In the genomic region with DNA sequence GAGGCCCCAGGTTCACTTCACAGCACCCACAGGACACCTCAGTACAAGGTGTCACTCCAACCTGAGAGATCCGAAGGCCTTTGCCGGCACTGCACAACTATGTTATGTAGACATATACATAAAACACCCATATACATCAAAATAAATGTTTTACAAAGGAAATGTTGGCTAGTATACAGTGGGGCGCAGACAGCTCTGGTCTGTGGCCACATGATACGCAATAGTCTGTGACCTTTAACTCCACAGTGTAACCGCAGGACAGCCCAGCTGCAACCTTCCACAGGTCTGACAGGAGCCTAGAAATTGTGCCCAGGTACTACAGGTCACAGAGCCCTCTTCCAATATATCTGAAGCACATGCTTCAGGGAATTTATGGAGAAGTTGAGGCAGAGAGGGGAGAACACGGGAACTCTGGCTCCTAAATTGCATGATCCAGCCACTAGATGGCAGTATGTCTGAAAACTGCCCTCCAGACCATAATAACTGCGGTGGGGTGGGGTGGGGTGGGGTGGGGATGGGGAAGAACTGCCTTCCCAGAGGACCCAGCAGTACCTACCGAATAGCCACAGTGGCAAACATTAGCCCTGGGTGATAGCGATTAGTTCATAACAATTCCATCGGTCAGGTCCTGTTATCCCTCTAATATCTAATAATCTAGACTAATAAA, we compare ENCODE assay signal across 14 mouse cellular contexts. TPM values are rescaled to one million over a fixed set of nuclear protein-coding genes. Genes with fewer than 3 reads are reported as not detected.
A peak's percentile ranks its signal among the peaks of the same experiment; 100 is the strongest.
DNase-seq lines count a peak whose midpoint lies in the region; ATAC-seq and TF ChIP-seq lines count a peak whose summit lies in the region.
"Had no signal": no experiment of that assay in that cellular context is flagged by ENCODE, and none has a peak within 500 bp of the region (broad histone marks: within the 10 kb centered on the region; RNA-seq: fewer than 3 reads in every experiment).

No protein-coding gene starts in this region.

- TF ChIP-seq CTCF in gastrocnemius, adult 2 months (IDR thresholded peaks at IDR 0.05): peak; percentile 61
- TF ChIP-seq CTCF in lung, embryonic 14.5 days (IDR thresholded peaks at IDR 0.05; ENCODE audit: low read depth): peak; percentile 45
- TF ChIP-seq CTCF in bone marrow, adult 2 months (IDR thresholded peaks at IDR 0.05; ENCODE audit: control insufficient read depth, insufficient read depth, low read length): 0 out of 2 replicates have a peak, but pooled peaks have one; percentile 13

- no peaks in the 10 kb centered on the region for H3K36me3 ChIP-seq in lung, embryonic 14.5 days (ENCODE audit: insufficient read depth)
- H3K36me3 ChIP-seq: G1E had no signal

- H3K9me3 ChIP-seq in lung, embryonic 14.5 days (ENCODE audit: low read depth, low read length): no peaks in the 10 kb centered on the region
- H3K9me3 ChIP-seq: embryonic facial prominence, embryonic 12.5 days; G1E had no signal

- H3K27me3 ChIP-seq in lung, embryonic 14.5 days (ENCODE audit: insufficient read depth, low read length): no peaks in the 10 kb centered on the region
- H3K27me3 ChIP-seq: embryonic facial prominence, embryonic 12.5 days had no signal

- no peak overlapping the region for H3K9ac ChIP-seq in lung, embryonic 14.5 days
- H3K9ac ChIP-seq: embryonic facial prominence, embryonic 12.5 days had no signal

- no peak overlapping the region for H3K4me3 ChIP-seq in gastrocnemius, adult 2 months
- no peak overlapping the region for H3K4me3 ChIP-seq in lung, embryonic 14.5 days (ENCODE audit: low read depth, low read length)
- no peak overlapping the region for H3K4me3 ChIP-seq in bone marrow, adult 2 months (replicated peaks; ENCODE audit: control insufficient read depth, low read depth, low read length)
- H3K4me3 ChIP-seq: embryonic facial prominence, embryonic 12.5 days had no signal

- no peak for ATAC-seq in lung, embryonic 14.5 days (ENCODE audit: insufficient read depth)

- no peak overlapping the region for H3K27ac ChIP-seq in gastrocnemius, adult 2 months
- H3K27ac ChIP-seq in lung, embryonic 14.5 days (ENCODE audit: low read depth): no peak overlapping the region
- H3K27ac ChIP-seq in bone marrow, adult 2 months (ENCODE audit: control insufficient read depth, insufficient read depth, low read depth, low read length, poor library complexity): no peak overlapping the region
- H3K27ac ChIP-seq: embryonic facial prominence, embryonic 12.5 days had no signal

- H3K4me1 ChIP-seq in lung, embryonic 14.5 days (ENCODE audit: insufficient read depth): no peaks in the 10 kb centered on the region
- H3K4me1 ChIP-seq in bone marrow, adult 2 months (ENCODE audit: control insufficient read depth, insufficient read depth, low read length): no peaks in the 10 kb centered on the region
- H3K4me1 ChIP-seq: embryonic facial prominence, embryonic 12.5 days had no signal

- no peak for TF ChIP-seq POLR2A in bone marrow, adult 2 months (IDR thresholded peaks at IDR 0.05; ENCODE audit: borderline replicate concordance, control insufficient read depth, low read depth, low read length)

- WGBS in lung, embryonic 14.5 days: 67% methylated on average over 10 of the region's 10 CpGs
- WGBS in bone marrow, adult 2 months: 63% methylated on average over 10 of the region's 10 CpGs

- no peak overlapping the region for H3K4me2 ChIP-seq in lung, embryonic 14.5 days
- H3K4me2 ChIP-seq: embryonic facial prominence, embryonic 12.5 days had no signal

- DNase-seq in gastrocnemius, adult 2 months: no peak
- DNase-seq in gastrocnemius, postnatal 25 days: no peak
- DNase-seq in lung, embryonic 14.5 days: peak; percentile 15
- no peak for DNase-seq in lung, postnatal 36 days
- peak; percentile 27 for DNase-seq in naive thymus-derived CD4-positive, alpha-beta T cell, adult 2 months (ENCODE audit: low read depth)
- no peak for DNase-seq in thymus, adult 18-20 months
- no peak for DNase-seq in right cerebral cortex, adult 2 months (ENCODE audit: low spot score in 2 of 2)
- DNase-seq: adrenal gland, postnatal 10 days; kidney, adult 18-20 months; lung, postnatal 10 days; thymus, postnatal 36 days had no signal

- intact Hi-C loops in gastrocnemius, adult 2 months (cut with DNase I): no loop called here

RNA-seq across cellular contexts. Expression of a gene that starts 16.3 kb away (rescaled TPM):
- total RNA-seq in gastrocnemius, adult 2 months (2021): under 1 TPM; 0.36 to 0.64 TPM
- total RNA-seq in gastrocnemius, postnatal 25 days (2021): under 1 TPM; 0.59 to 0.61 TPM
- 1.9 and 2.0 TPM in 2 replicates for polyA plus RNA-seq in lung, embryonic 14.5 days (2014; fragmentation: Nextera tagmentation; extraction: Ambion mirVana)
- polyA plus RNA-seq in bone marrow, adult 2 months (2011; ENCODE audit: insufficient read depth, insufficient read length, low replicate concordance, missing spikeins): 4.6 and 5.3 TPM in 2 replicates

RNA-seq across cellular contexts. Expression of a gene that starts 33.5 kb away (rescaled TPM):
- total RNA-seq in gastrocnemius, adult 2 months (2021): 10 to 100 TPM; 19.8 to 25.2 TPM
- 10 to 100 TPM; 24.6 to 29.0 TPM for total RNA-seq in gastrocnemius, postnatal 25 days (2021)
- polyA plus RNA-seq in lung, embryonic 14.5 days (2014; fragmentation: Nextera tagmentation; extraction: Ambion mirVana): 31.3 and 33.4 TPM in 2 replicates
- 11.0 and 16.6 TPM in 2 replicates for polyA plus RNA-seq in bone marrow, adult 2 months (2011; ENCODE audit: insufficient read depth, insufficient read length, low replicate concordance, missing spikeins)

RNA-seq across cellular contexts. Expression of a gene that starts 44.6 kb away (rescaled TPM):
- total RNA-seq in gastrocnemius, adult 2 months (2021): under 1 TPM; 0.28 to 0.61 TPM
- 1 to 10 TPM in 1 of 2 experiments, under 1 TPM in 1; 0.41 to 1.1 TPM for total RNA-seq in gastrocnemius, postnatal 25 days (2021)
- polyA plus RNA-seq in lung, embryonic 14.5 days (2014; fragmentation: Nextera tagmentation; extraction: Ambion mirVana): 0.66 and 0.78 TPM in 2 replicates
- polyA plus RNA-seq in bone marrow, adult 2 months (2011; ENCODE audit: insufficient read depth, insufficient read length, low replicate concordance, missing spikeins): 2.4 and 8.5 TPM in 2 replicates

Comparison
In these comparisons a context has a peak if more than half of its experiments do, and no peak if none do; other contexts are left out.
1. DNase-seq: peak in lung, embryonic 14.5 days (single experiment) and naive thymus-derived CD4-positive, alpha-beta T cell, adult 2 months (single experiment); none in gastrocnemius, adult 2 months (single experiment), gastrocnemius, postnatal 25 days (single experiment), lung, postnatal 36 days (single experiment), thymus, adult 18-20 months (0 of 2) and right cerebral cortex, adult 2 months (0 of 2).
2. Peak in every context shown above with its lines, with median percentiles within 50 percentile points of each other: CTCF ChIP-seq.